ENCODE assay signal across 10 mouse cellular contexts in genomic region chrX:6777489-6778249, GRCm38 (mm10). TPM values are rescaled to one million over a fixed set of nuclear protein-coding genes. Genes with fewer than 3 reads are reported as not detected.
DNase-seq lines count a peak whose midpoint lies in the region; ATAC-seq and TF ChIP-seq lines count a peak whose summit lies in the region.
"Had no signal": no experiment of that assay in that cellular context is flagged by ENCODE, and none has a peak within 500 bp of the region (broad histone marks: within the 10 kb centered on the region; RNA-seq: fewer than 3 reads in every experiment).

No protein-coding gene starts in this region.

- no peak for TF ChIP-seq CTCF in heart, adult 2 months (IDR thresholded peaks at IDR 0.05)
- no peak for TF ChIP-seq CTCF in brain, embryonic 14.5 days (IDR thresholded peaks at IDR 0.05; ENCODE audit: borderline replicate concordance, extremely low read depth, insufficient read depth, insufficient read length)

- peaks cover 5% of the 10 kb centered on the region; the same call in 1 of the 2 replicates for H3K4me1 ChIP-seq in heart, embryonic 10.5 days
- no peaks in the 10 kb centered on the region for H3K4me1 ChIP-seq in heart, adult 2 months (ENCODE audit: control insufficient read depth, insufficient read depth, low read length)
- no peaks in the 10 kb centered on the region for H3K4me1 ChIP-seq in forebrain, embryonic 14.5 days (ENCODE audit: control insufficient read depth, insufficient read depth, low read length)
- H3K4me1 ChIP-seq in midbrain, embryonic 11.5 days (ENCODE audit: control insufficient read depth, insufficient read depth, low read length): peaks cover 2% of the 10 kb centered on the region; the same call in 1 of the 2 replicates

- no peak for DNase-seq in heart, embryonic 10.5 days (ENCODE audit: low spot score)
- no peak for DNase-seq in heart, adult 2 months
- peak; percentile 31 for DNase-seq in brain, embryonic 14.5 days (ENCODE audit: low read depth)
- no peak for DNase-seq in forebrain, embryonic 14.5 days (ENCODE audit: low spot score)
- peak; percentile 89 for DNase-seq in midbrain, embryonic 11.5 days (ENCODE audit: low spot score, missing footprints)
- no peak for DNase-seq in ovary, postnatal 14 days (ENCODE audit: low spot score)
- DNase-seq in frontal cortex, postnatal 10 days (ENCODE audit: low spot score in 2 of 2): no peak
- DNase-seq: thymus, adult 2 months had no signal

- H3K79me2 ChIP-seq in heart, adult 2 months (replicated peaks; ENCODE audit: control insufficient read depth, insufficient read depth, low read length): no peaks in the 10 kb centered on the region

- no peak for ATAC-seq in forebrain, embryonic 14.5 days
- ATAC-seq in midbrain, embryonic 11.5 days (ENCODE audit: low FRiP score): peak; percentile 54; the same call in 1 of the 2 replicates
- ATAC-seq in megakaryocyte-erythroid progenitor cell, adult 5-6 weeks (replicated peaks; ENCODE audit: low FRiP score, low TSS enrichment, poor library complexity, severe bottlenecking): no peak

- peak overlapping the region; percentile 55 for H3K4me2 ChIP-seq in forebrain, embryonic 14.5 days (ENCODE audit: low read length)
- H3K4me2 ChIP-seq in midbrain, embryonic 11.5 days: peak overlapping the region; percentile 48

- H3K4me3 ChIP-seq in heart, embryonic 10.5 days: peak overlapping the region; percentile 52
- H3K4me3 ChIP-seq in heart, adult 2 months: no peak overlapping the region
- H3K4me3 ChIP-seq in forebrain, embryonic 14.5 days (ENCODE audit: low read depth, low read length): peak overlapping the region; percentile 32
- peak overlapping the region; percentile 26 for H3K4me3 ChIP-seq in midbrain, embryonic 11.5 days (ENCODE audit: low read depth, low read length)

- no peak overlapping the region for H3K9ac ChIP-seq in heart, adult 2 months (ENCODE audit: low read depth, low read length)
- peak overlapping the region; percentile 17; the same call in 1 of the 2 replicates for H3K9ac ChIP-seq in forebrain, embryonic 14.5 days (ENCODE audit: low read length)
- no peak overlapping the region for H3K9ac ChIP-seq in midbrain, embryonic 11.5 days (ENCODE audit: low read length)

- peaks cover 17% of the 10 kb centered on the region; the same call in 1 of the 2 replicates for H3K27me3 ChIP-seq in heart, embryonic 10.5 days (ENCODE audit: insufficient read depth, poor library complexity, severe bottlenecking)
- peaks cover 2% of the 10 kb centered on the region; the same call in 1 of the 2 replicates for H3K27me3 ChIP-seq in heart, adult 2 months (ENCODE audit: control insufficient read depth, insufficient read depth, low read length)
- peaks cover 3% of the 10 kb centered on the region; the same call in 1 of the 2 replicates for H3K27me3 ChIP-seq in forebrain, embryonic 14.5 days (replicated peaks; ENCODE audit: control insufficient read depth, insufficient read depth, low read length)
- H3K27me3 ChIP-seq in midbrain, embryonic 11.5 days (ENCODE audit: control insufficient read depth, insufficient read depth, low read length): peaks cover 14% of the 10 kb centered on the region
- H3K27me3 ChIP-seq: CH12.LX had no signal

- no peaks in the 10 kb centered on the region for H3K9me3 ChIP-seq in heart, embryonic 10.5 days
- no peaks in the 10 kb centered on the region for H3K9me3 ChIP-seq in forebrain, embryonic 14.5 days (replicated peaks; ENCODE audit: control insufficient read depth, low read length)
- H3K9me3 ChIP-seq in midbrain, embryonic 11.5 days (ENCODE audit: control insufficient read depth, low read length): no peaks in the 10 kb centered on the region

- WGBS in heart, embryonic 10.5 days: 14% methylated on average over 13 of the region's 13 CpGs
- WGBS in heart, adult 2 months: 19% methylated on average over 13 of the region's 13 CpGs
- 22% methylated on average over 13 of the region's 13 CpGs for WGBS in forebrain, embryonic 14.5 days
- 20% methylated on average over 13 of the region's 13 CpGs for WGBS in midbrain, embryonic 11.5 days

- no peak for TF ChIP-seq EP300 in heart, adult 2 months (IDR thresholded peaks at IDR 0.05; ENCODE audit: insufficient read depth, low read depth, low read length)

- H3K36me3 ChIP-seq in heart, embryonic 10.5 days: no peaks in the 10 kb centered on the region
- H3K36me3 ChIP-seq in heart, adult 2 months (ENCODE audit: control insufficient read depth, insufficient read depth, low read length): no peaks in the 10 kb centered on the region
- H3K36me3 ChIP-seq in forebrain, embryonic 14.5 days (ENCODE audit: control insufficient read depth, insufficient read depth, low read length): no peaks in the 10 kb centered on the region
- H3K36me3 ChIP-seq in midbrain, embryonic 11.5 days (ENCODE audit: control insufficient read depth, insufficient read depth, low read length): no peaks in the 10 kb centered on the region

- TF ChIP-seq POLR2A in heart, adult 2 months (IDR thresholded peaks at IDR 0.05; ENCODE audit: insufficient read depth, low read depth, low read length): no peak
- TF ChIP-seq POLR2A in brain, embryonic 14.5 days (IDR thresholded peaks at IDR 0.05; ENCODE audit: borderline replicate concordance, extremely low read depth, insufficient read depth, insufficient read length, poor library complexity, severe bottlenecking): no peak

- intact Hi-C loops in heart, adult 2 months (cut with DNase I): no loop called here

- H3K27ac ChIP-seq in heart, embryonic 10.5 days: no peak overlapping the region
- H3K27ac ChIP-seq in heart, adult 2 months: no peak overlapping the region
- H3K27ac ChIP-seq in forebrain, embryonic 14.5 days (ENCODE audit: low read depth, low read length): no peak overlapping the region
- H3K27ac ChIP-seq in midbrain, embryonic 11.5 days (ENCODE audit: low read depth, low read length): no peak overlapping the region

RNA-seq across cellular contexts. Expression of gene Dgkk, which starts 1.4 kb away (rescaled TPM):
- 3.6 and 4.2 TPM in 2 replicates for polyA plus RNA-seq in heart, embryonic 10.5 days (2016; fragmentation: Nextera tagmentation; extraction: Ambion mirVana)
- total RNA-seq in heart, adult 2 months (2021): under 1 TPM; 0.03 to 0.16 TPM
- polyA plus RNA-seq in heart, adult 2 months (2012; rRNA removed): 0.03 TPM in 1 of 2 replicates, not detected in the other
- polyA plus RNA-seq in brain, embryonic 14.5 days (2012; rRNA removed): 1.1 and 2.8 TPM in 2 replicates
- polyA plus RNA-seq in forebrain, embryonic 14.5 days (2014; fragmentation: Nextera tagmentation; extraction: Ambion mirVana): 0.67 and 0.68 TPM in 2 replicates
- 0.33 and 0.49 TPM in 2 replicates for polyA plus RNA-seq in midbrain, embryonic 11.5 days (2014; fragmentation: Nextera tagmentation; extraction: Ambion mirVana)
- total RNA-seq in megakaryocyte-erythroid progenitor cell, adult 5-6 weeks (2014; fragmentation: Nextera tagmentation): not detected in 2 replicates
- not detected in 2 replicates for total RNA-seq in megakaryocyte-erythroid progenitor cell, adult 5-6 weeks (2017)

Comparison
In these comparisons a context has a peak if more than half of its experiments do, and no peak if none do; other contexts are left out.
1. DNase-seq: peak in brain, embryonic 14.5 days (single experiment) and midbrain, embryonic 11.5 days (single experiment); none in heart, embryonic 10.5 days (single experiment), heart, adult 2 months (0 of 2), forebrain, embryonic 14.5 days (single experiment), ovary, postnatal 14 days (single experiment) and frontal cortex, postnatal 10 days (0 of 2).